Mouse (Mus musculus) testis, adult 2 months (tissue): Measurements from ENCODE around the gene Erc2.

Experiments used
- CTCF ChIP-seq: fragments of 200-500 bp; IDR thresholded peaks from 2 replicates; pipeline ENCODE4 v1.5.1; 2012; ENCODE audit warnings: low read depth, mild to moderate bottlenecking, inconsistent platforms, low read length, moderate library complexity; ENCODE audit not compliant: control insufficient read depth, insufficient read depth, insufficient replicate concordance
- POLR2A ChIP-seq: fragments of 200-500 bp; IDR thresholded peaks from 2 replicates; pipeline ENCODE4 v1.6.1; 2012; ENCODE audit warnings: low read depth, mild to moderate bottlenecking, inconsistent platforms, low read length, moderate library complexity; ENCODE audit not compliant: control insufficient read depth

DNA sequence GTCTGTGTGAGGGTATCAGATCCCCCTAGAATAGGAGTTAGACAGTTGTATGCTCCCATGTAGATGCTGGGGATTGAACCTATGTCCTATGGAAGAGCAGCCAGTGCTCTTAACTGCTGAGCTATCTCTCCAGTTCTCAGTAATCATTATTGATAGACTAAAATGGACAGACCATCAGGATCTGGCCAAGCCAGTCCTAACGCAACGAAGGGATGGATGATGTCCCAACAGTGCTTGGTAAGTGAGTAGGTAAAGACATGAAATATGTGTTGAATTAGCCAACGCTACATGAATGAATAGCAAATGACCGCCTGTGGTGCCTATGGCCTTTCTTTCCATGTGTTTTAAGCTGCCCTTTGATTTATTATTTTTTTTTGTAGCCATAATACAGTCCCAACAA, 871.6 kb downstream of the Erc2 start:
- TF ChIP-seq CTCF (no peak), POLR2A (no peak)
